Mouse (Mus musculus) Muller cell, postnatal 12 days (primary cell): ENCODE measurements at regions not wholly inside any gene's neighbourhood (a gene's known extent, or its start where the extent isn't known, plus 50 kb on each side); places are given as distances from the start of the nearest gene placed in this dataset.

ENCODE experiments used
- DNase-seq: peaks from one replicate; pipeline ENCODE4 v3.0.0-alpha.2; 2015; ENCODE audit errors: inconsistent ontology term

GRCm38 (mm10) chr14:79929451-79929850 is 54.4 kb upstream of the Olfm4 start:
- peak; percentile 81 for DNase-seq

GRCm38 (mm10) chr14:79927161-79927560 is 56.7 kb upstream of the Olfm4 start:
- DNase-seq, result no peak

GRCm38 (mm10) chr14:79916960-79917848 is 66.7 kb upstream of the Olfm4 start:
- DNase-seq, result no peak

GRCm38 (mm10) chr14:79914966-79915365 is 68.9 kb upstream of the Olfm4 start:
- no peak for DNase-seq

GRCm38 (mm10) chr14:79913315-79913714 is 70.6 kb upstream of the Olfm4 start:
- no peak for DNase-seq

- DNase-seq, result no peak
Observed at GRCm38 (mm10) chr14:79912610-79913009, 71.3 kb upstream of the Olfm4 start.

GRCm38 (mm10) chr14:79907761-79908160 is 76.1 kb upstream of the Olfm4 start:
- no peak for DNase-seq

GRCm38 (mm10) chr14:79905574-79905973 is 78.3 kb upstream of the Olfm4 start:
- no peak for DNase-seq

- no peak for DNase-seq
Observed at GRCm38 (mm10) chr14:79902355-79902754, 81.5 kb upstream of the Olfm4 start.

- DNase-seq, result no peak
Observed at GRCm38 (mm10) chr14:79898240-79898639, 85.6 kb upstream of the Olfm4 start.

GRCm38 (mm10) chr14:79893241-79893640 is 90.6 kb upstream of the Olfm4 start:
- no peak for DNase-seq

GRCm38 (mm10) chr14:79890682-79891081 is 93.2 kb upstream of the Olfm4 start:
- no peak for DNase-seq

GRCm38 (mm10) chr14:79890280-79890679 is 93.6 kb upstream of the Olfm4 start:
- no peak for DNase-seq

GRCm38 (mm10) chr14:79883487-79883886 is 100.4 kb upstream of the Olfm4 start:
- DNase-seq, result peak; percentile 26

- DNase-seq, result no peak
Observed at GRCm38 (mm10) chr14:79881726-79882125, 102.2 kb upstream of the Olfm4 start.

GRCm38 (mm10) chr14:79880065-79880755 is 103.7 kb upstream of the Olfm4 start:
- DNase-seq, result no peak

GRCm38 (mm10) chr14:79879333-79880035 is 104.4 kb upstream of the Olfm4 start:
- DNase-seq, result peak; percentile 79

- DNase-seq, result peak; percentile 31
Observed at GRCm38 (mm10) chr14:79878285-79879019, 105.4 kb upstream of the Olfm4 start.

- DNase-seq, result no peak
Observed at GRCm38 (mm10) chr14:79873062-79873461, 102.0 kb upstream of the Pcdh8 start.

GRCm38 (mm10) chr14:79872430-79872829 is 101.3 kb upstream of the Pcdh8 start:
- no peak for DNase-seq

GRCm38 (mm10) chr14:79869325-79869724 is 98.2 kb upstream of the Pcdh8 start:
- DNase-seq, result no peak

GRCm38 (mm10) chr14:79856245-79856644 is 85.1 kb upstream of the Pcdh8 start:
- no peak for DNase-seq
